Comparison of ENCODE assay signal across 8 mouse cellular contexts in the genomic region with DNA sequence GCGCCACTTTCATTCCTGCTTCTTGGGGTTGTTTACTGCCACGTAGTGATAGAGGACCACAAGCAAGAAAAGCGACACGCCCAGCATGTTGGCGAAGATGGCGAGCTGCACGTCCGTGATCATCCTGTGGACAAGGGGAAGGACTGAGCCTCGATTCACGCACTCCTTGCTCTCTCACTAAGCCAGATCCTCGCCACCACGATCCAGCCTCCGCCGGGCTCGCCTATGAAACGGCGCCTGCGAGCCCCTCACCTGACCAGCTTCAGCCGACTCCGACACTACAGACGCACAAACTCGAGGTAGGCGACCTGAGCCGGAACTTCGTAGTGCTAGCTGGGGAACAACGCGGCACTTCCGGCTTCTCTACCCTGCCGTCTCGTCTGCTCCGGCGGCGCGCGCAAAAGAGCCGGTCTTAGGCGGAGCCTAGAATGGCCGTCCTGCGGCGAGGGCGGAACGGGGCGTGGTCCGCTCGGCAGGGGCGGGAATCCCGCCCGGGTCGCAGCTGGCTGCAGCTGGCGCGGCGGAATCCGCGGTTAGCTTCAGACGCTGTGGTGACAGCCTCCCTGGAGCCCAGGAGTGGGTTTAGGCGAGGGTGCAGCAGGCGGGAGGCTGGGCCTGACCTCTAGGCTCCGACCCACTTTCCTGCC. TPM values are rescaled to one million over a fixed set of nuclear protein-coding genes. Genes with fewer than 3 reads are reported as not detected.
DNase-seq lines count a peak whose midpoint lies in the region; ATAC-seq and TF ChIP-seq lines count a peak whose summit lies in the region.

A gene (minus strand): TSS at position 376 of the 647 bp plus-strand sequence.

- 2% methylated on average over 58 of the region's 58 CpGs for WGBS in forebrain, postnatal 0 days
- under 1% methylated on average over 58 of the region's 58 CpGs for WGBS in lung, embryonic 15.5 days

- H3K9me3 ChIP-seq in G1E (replicated peaks), result no peaks in the 10 kb centered on the region
- H3K9me3 ChIP-seq in forebrain, postnatal 0 days (ENCODE audit: low read length), result no peaks in the 10 kb centered on the region
- no peaks in the 10 kb centered on the region for H3K9me3 ChIP-seq in lung, embryonic 15.5 days

- H3K4me1 ChIP-seq in G1E (ENCODE audit: insufficient read depth, low read depth, low read length), result peaks cover 47% of the 10 kb centered on the region
- H3K4me1 ChIP-seq in forebrain, postnatal 0 days (ENCODE audit: insufficient read depth), result peaks cover 10% of the 10 kb centered on the region
- H3K4me1 ChIP-seq in lung, embryonic 15.5 days, result peaks cover 58% of the 10 kb centered on the region

- H3K27ac ChIP-seq in forebrain, postnatal 0 days (ENCODE audit: low read depth, low read length), result peak within 1 kb of the TSS; percentile 82
- peak within 1 kb of the TSS; percentile 95 for H3K27ac ChIP-seq in lung, embryonic 15.5 days

- TF ChIP-seq CTCF in G1E (IDR thresholded peaks at IDR 0.05; ENCODE audit: low read depth, low read length), result no peak
- TF ChIP-seq CTCF in forebrain, postnatal 0 days (IDR thresholded peaks at IDR 0.05; ENCODE audit: low read depth), result no peak

- ATAC-seq in G1E (ENCODE audit: extremely low read depth, insufficient number of reproducible peaks, low FRiP score, poor library complexity, severe bottlenecking), result peak; percentile 97
- ATAC-seq in forebrain, postnatal 0 days, result peak; percentile 98
- ATAC-seq in lung, embryonic 15.5 days (ENCODE audit: borderline replicate concordance, extremely low read depth, low FRiP score, low TSS enrichment), result peak; percentile 94

- peak within 1 kb of the TSS; percentile 79 for H3K4me3 ChIP-seq in G1E (ENCODE audit: low read depth, low read length)
- peak within 1 kb of the TSS; percentile 69 for H3K4me3 ChIP-seq in forebrain, postnatal 0 days (ENCODE audit: low read depth, low read length)
- H3K4me3 ChIP-seq in lung, embryonic 15.5 days, result peak within 1 kb of the TSS; percentile 86

- peak within 1 kb of the TSS; percentile 96 for H3K4me2 ChIP-seq in forebrain, postnatal 0 days (ENCODE audit: low read depth)
- H3K4me2 ChIP-seq in lung, embryonic 15.5 days, result peak within 1 kb of the TSS; percentile 88

- DNase-seq in G1E (ENCODE audit: low spot score), result peak; percentile 94
- DNase-seq in cerebellum, adult 18-20 months, result peak; percentile 93 to 95
- peak; percentile 96 for DNase-seq in forebrain, postnatal 0 days
- peak; percentile 98 for DNase-seq in heart, postnatal 4 days
- DNase-seq in layer of hippocampus, adult 8-10 months (ENCODE audit: low spot score in 2 of 2), result peak; percentile 93 to 95
- DNase-seq in ovary, adult 18-20 months (ENCODE audit: low spot score), result peak; percentile 94
- DNase-seq in thymus, postnatal 0 days (ENCODE audit: low spot score), result peak; percentile 98

- H3K36me3 ChIP-seq in G1E (replicated peaks), result peaks cover 38% of the 10 kb centered on the region
- peaks cover 36% of the 10 kb centered on the region for H3K36me3 ChIP-seq in forebrain, postnatal 0 days (ENCODE audit: insufficient read depth)
- H3K36me3 ChIP-seq in lung, embryonic 15.5 days, result peaks cover 36% of the 10 kb centered on the region

- peaks cover 22% of the 10 kb centered on the region for H3K27me3 ChIP-seq in G1E (ENCODE audit: insufficient read depth, low read length)
- no peaks in the 10 kb centered on the region for H3K27me3 ChIP-seq in forebrain, postnatal 0 days (ENCODE audit: insufficient read depth, low read length)
- no peaks in the 10 kb centered on the region for H3K27me3 ChIP-seq in lung, embryonic 15.5 days

- peak within 1 kb of the TSS; percentile 84 for H3K9ac ChIP-seq in forebrain, postnatal 0 days
- peak within 1 kb of the TSS; percentile 84 for H3K9ac ChIP-seq in lung, embryonic 15.5 days

RNA-seq across cellular contexts. Expression of the gene that starts here (rescaled TPM):
- 309 and 472 TPM in 2 replicates for total RNA-seq in G1E (2014; fragmentation: Nextera tagmentation)
- 346 and 348 TPM in 2 replicates for total RNA-seq in G1E (2017)
- polyA plus RNA-seq in G1E (2012), result 70.6 and 80.1 TPM in 2 replicates
- total RNA-seq in forebrain, postnatal 0 days (2014; rRNA removed), result 116 and 130 TPM in 2 replicates
- polyA plus RNA-seq in forebrain, postnatal 0 days (2015; fragmentation: Nextera tagmentation; extraction: Ambion mirVana), result 190 and 236 TPM in 2 replicates
- 100 to 1,000 TPM; 170 TPM for total RNA-seq in heart, postnatal 4 days (2021)
- total RNA-seq in layer of hippocampus, adult 8-10 months (2022), result 100 to 1,000 TPM in 1 of 4 experiments, 10 to 100 TPM in 3; 78.4 to 104 (median 90.6) TPM
- 421 and 449 TPM in 2 replicates for polyA plus RNA-seq in lung, embryonic 15.5 days (2015; fragmentation: Nextera tagmentation; extraction: Ambion mirVana)
- 396 and 461 TPM in 2 replicates for polyA plus RNA-seq in thymus, postnatal 0 days (2015; fragmentation: Nextera tagmentation; extraction: Ambion mirVana)

Comparison
In these comparisons a context has a peak if more than half of its experiments do, and no peak if none do; other contexts are left out.
1. Peak in every context shown above with its lines: DNase-seq, ATAC-seq, H3K4me3 ChIP-seq and H3K27ac ChIP-seq.